Mouse (Mus musculus) hindlimb bud, embryonic 11.5 days (tissue): ENCODE measurements around the gene Mxd1.

Experiments used
- DNase-seq: peaks from one replicate; pipeline ENCODE4 v3.0.0-alpha.2; 2012; ENCODE audit warnings: low read depth, low spot score; ENCODE audit errors: extremely low spot score

Gene Mxd1

DNA sequence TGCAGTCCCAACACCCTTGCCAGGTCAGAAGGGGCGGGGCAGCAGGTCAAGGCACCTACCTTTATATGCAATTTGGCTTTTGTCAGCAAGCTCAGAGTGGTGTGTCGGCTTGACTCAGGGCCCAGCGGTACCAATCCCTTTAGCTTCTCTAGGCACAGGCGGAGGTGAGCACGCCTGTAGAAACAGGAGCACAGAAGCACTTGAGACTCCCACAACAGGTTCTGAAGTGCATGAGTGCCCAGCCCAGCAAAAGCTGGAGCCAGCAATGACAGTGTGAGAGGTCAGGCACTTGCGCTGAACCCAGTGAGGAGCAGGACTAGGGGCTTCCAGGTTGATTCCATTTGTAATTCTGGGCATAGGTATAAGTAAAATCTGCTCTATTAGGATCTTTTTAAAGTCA, 15.9 kb downstream of the Mxd1 start:
- no peak for DNase-seq

GRCm38 (mm10) chr6:86646143-86646542, 22.8 kb downstream of the Mxd1 start:
- DNase-seq = no peak

DNA sequence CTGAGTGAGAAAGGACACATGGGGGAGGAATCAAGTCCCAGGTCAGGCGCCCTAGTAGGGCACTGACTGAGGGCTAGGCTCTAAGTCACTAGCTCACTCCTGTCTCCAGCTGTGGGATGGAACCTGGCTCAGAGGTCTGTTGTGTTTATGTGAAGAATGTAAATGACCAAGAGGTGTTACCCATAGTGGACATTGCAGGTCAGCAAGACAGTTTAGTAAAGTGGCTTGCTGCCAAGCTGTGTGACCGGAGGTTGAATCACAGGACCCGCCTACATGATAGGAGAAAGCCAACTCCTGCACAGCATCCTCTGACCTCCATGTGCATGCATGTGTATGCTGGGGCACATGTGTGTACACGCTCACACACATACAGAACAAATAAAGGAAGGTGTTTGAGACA, 23.4 kb downstream of the Mxd1 start:
- DNase-seq = no peak

GRCm38 (mm10) chr6:86644775-86645400, 24.1 kb downstream of the Mxd1 start:
- no peak for DNase-seq

- no peak for DNase-seq
These were observed 27.2 kb downstream of the Mxd1 start for GRCm38 (mm10) chr6:86641716-86642115.

GRCm38 (mm10) chr6:86640776-86641175, 28.2 kb downstream of the Mxd1 start:
- DNase-seq = no peak

- DNase-seq = no peak
These were observed 28.8 kb downstream of the Mxd1 start for GRCm38 (mm10) chr6:86640161-86640560.

DNA sequence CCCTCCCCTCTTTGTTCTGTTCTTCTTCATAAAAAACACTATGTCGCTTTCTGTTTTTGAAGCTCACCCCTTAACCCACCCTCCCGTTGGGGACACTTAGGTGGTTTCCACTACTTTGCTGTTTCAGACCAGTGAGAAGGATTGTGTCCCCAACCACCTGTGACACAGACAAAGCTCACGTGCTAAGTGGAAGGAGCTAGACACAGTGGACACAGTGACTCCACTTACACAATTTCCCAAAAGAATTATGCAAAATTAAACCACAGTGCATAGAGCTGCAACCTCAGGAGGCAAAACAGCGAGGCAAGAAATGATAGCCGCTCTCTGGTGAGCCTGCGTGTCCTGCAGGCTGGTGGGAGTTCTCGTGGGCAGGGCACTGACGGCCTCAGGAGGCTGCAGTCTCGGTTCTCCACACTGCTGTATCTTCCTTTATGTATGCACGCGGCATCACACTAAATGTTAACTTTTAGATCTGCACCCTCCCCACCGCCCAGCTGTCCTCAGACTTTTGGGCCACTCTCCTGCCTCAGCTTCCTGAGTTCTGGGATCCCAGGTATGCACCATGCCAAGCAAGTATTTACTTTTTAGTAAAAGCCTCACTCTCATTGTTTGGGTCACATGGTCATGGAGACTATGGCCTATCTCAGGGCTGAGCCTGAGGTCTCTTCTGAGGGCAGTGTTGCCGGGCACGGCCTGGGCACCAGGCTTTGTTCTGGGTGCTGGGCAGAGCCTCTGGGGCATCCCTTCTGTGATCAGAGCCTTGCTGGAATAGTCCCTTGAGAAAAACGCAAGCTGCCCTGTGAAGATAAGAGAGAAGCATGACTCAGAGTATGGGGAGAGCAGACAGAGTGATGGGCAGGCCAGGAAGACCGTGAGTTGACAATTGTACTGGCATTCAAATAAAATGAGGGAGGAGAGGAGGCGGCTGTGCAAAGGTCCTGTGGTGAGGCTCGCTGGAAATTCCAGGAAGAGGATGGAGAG, 29.5 kb downstream of the Mxd1 start:
- DNase-seq = no peak

DNA sequence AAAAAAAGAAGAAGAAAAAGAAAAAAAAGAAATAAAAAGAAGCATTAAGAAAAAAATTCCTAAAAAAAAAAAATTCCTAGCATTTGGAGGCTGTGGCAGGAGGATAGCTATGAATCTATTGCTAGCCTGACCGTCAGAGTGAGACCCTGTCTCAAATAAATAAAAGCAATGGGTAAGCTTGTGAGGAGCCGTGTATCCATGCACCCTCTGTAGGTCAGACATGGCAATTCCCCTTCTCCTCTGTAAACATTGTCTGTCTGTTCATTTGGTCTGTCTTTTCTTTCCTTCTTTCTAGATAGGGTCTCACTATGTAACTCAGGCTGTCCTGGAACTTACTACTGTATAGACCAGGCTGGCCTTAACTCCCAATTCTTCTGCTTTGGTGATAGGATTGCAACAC, 30.5 kb downstream of the Mxd1 start:
- DNase-seq = no peak

DNA sequence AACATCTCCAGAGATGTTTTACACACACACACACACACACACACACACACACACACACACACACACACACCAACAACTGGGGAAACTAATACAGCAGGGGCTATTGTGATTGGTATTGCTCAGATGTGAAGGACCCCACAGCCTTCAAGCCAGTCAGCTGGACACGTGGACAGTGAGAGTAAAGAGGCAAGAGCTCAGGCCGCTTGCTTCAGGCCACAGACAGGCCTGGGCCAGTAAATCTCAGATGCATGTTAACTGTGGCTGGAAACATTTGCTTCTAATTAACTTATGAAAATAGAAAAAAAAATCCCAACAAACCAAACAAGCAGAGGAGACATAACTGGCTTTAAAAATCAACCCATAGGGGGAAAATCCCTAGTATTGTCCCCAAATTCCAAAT, 31.1 kb downstream of the Mxd1 start:
- no peak for DNase-seq

DNA sequence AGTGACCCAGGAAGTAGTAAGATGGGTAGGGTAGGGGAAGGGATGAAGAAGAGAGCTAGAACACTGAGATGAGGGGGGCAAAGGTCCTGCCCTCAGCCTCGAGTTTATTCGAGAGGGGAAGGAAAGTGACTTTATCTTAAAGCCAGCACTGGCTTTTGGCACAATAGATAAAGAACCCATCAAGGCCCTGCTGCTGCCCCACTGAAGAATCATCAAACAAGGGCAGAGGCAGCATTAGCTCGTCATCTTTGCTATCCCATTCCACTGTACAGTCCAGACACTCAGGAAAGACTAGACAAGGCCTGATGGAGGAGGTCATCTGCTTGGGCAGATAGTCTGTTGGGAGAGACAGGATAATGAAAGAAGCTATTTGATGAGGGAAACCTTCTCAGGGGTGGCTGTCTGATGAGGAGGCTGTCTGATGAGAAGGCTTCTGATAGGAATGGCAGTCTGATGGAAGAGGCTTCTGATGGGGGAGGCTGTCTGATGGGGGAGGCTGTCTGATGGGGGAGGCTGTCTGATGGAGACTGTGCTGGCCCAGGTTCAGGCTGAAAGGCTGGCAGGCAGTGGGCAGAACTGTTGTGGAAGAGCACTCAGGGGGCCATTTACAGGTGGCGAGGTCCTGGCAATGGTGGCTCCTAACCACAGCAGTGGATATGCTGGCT, 31.7 kb downstream of the Mxd1 start:
- DNase-seq = no peak

DNA sequence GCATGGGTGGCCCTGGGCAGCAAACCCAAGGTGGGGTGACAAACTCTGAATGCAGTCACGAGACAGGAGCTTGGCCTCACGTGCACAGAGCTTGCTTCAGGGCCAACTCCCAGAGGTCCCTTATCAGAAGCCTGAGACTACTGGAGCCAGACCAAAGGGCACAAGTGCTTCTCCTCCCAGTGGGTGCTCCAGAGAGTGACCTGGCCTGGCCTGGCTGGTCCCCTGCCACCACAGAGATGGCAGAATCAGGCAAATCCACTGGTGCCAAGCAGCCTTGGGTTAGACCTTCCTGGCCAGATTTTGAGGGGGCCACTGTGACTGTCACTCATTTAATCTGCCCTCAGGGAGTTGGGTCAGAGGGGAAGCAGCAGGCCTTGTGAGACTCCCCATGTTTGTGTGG, 32.5 kb downstream of the Mxd1 start:
- DNase-seq = no peak

DNA sequence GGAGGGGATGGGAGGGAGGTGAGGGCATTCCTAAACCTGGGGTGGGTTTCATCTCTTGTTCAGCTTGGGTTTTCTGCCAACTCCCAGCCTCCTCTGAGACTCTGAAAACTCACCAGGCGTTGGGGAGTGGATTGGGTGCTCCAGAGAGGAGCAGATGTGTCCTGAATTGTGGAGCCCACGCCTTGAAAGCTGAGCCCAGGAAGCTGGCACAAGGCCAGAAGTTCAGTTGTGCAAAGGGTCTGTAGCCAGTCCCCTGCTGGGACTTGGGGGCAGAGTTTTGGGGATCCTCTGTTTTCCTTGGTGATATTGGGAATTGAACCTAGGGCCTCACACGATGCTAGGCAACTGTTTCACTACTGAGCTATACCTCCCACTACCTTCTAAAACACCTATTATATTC, 38.8 kb downstream of the Mxd1 start:
- no peak for DNase-seq

DNA sequence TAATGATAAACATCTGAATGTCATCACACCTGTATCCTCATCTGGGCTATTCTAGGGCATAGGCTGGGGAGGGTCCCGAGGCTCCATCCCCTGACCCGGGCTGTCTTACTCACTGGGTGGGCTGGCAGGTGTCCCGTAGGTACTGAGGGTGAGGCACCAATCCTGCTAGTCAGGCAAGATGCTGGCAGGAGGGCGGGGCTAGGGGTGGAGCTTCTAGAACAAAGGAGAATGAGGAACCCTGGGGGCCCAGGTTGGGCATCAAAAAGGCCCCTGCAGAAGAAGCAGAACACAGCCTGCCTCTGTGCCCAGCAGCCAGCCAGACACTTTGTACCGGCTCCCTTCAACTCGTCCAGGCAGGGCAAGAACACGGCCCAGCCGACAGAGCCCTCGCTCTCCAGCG, 41.0 kb downstream of the Mxd1 start, which contains the start of gene Asprv1:
Gene Asprv1, plus strand, starts transcription at position 219 of the 400 bp plus-strand sequence.
- no peak for DNase-seq

- peak; percentile 69 for DNase-seq
These were observed 44.6 kb downstream of the Mxd1 start for GRCm38 (mm10) chr6:86624074-86625030.

- no peak for DNase-seq
These were observed 45.8 kb downstream of the Mxd1 start for GRCm38 (mm10) chr6:86623201-86623600.

DNA sequence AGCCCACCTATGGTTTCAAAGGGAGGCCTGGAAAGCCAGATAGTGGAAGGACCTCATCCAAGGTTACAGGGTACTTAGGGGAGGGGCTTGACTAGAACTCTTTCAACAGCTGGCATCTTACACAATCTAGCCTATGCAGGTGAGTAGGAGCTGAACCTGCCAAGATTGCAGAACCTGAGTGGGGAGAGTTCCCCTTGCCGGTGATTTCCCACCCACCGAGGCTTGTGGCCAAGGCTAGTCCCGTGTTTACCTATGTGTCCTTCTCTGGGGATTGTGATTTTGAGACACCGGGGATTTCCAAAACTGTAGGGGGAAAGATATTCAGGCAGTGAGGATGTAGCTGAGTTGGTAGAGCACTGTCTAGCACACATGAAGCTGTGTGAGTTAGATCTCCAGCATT, 53.7 kb downstream of the Mxd1 start:
- no peak for DNase-seq

- no peak for DNase-seq
These were observed 58.2 kb downstream of the Mxd1 start for GRCm38 (mm10) chr6:86610714-86611113.

DNA sequence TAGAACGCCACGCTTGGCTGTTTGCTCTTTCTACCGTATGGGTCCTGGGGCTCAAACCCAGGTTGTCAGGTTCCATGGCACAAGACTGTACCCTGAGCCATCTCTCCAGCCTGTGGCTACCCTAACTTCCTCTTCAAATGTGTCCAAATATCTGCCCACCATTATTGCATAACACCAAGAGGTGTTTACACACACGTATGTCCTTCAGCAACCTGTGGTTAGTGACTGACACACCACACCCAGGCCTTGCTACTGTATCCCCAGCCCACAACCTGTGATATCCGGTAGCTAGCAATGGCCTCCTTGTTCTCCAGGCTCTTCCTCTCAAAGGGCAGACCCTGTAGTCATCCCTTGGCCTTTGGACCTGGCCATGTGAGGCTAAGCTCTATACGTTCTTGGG, 59.7 kb downstream of the Mxd1 start:
- DNase-seq = no peak

- DNase-seq = no peak
These were observed 61.5 kb downstream of the Mxd1 start for GRCm38 (mm10) chr6:86607471-86607870.

- no peak for DNase-seq
These were observed 62.7 kb downstream of the Mxd1 start for GRCm38 (mm10) chr6:86606289-86606688.
